Mouse (Mus musculus): ENCODE data around the gene Foxj1.

Gene Foxj1

GRCm38 (mm10) chr11:116342069-116342791 is 7.0 kb upstream of the Foxj1 start:
- DNase-seq (ENCODE audit: low spot score): no peak

DNA sequence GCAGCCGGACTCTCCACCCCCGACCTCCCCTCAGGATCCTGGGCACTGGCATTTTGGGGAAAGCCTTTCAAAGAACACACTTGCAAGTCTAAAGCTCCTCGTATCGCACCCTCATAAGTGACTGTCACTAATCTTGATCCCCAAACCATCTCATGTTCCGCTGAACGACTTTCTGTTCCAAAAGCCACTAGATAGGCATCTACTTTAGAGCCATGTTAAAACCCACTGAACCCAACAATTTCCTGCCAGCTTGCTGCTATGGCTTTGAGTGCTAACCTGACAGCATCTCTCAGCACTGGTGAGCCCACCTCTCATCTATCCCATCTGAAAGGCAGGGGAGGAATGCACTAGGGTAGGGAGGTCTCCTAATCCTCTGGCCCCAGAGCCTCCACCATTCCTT is 2.3 kb upstream of the Foxj1 start:
- no peak for DNase-seq (ENCODE audit: low spot score)

- DNase-seq (ENCODE audit: low spot score): no peak
Measured at GRCm38 (mm10) chr11:116337000-116337399, 1.8 kb upstream of the Foxj1 start.

- DNase-seq (ENCODE audit: low spot score): no peak
Measured at GRCm38 (mm10) chr11:116336393-116336792, 1.2 kb upstream of the Foxj1 start.

DNA sequence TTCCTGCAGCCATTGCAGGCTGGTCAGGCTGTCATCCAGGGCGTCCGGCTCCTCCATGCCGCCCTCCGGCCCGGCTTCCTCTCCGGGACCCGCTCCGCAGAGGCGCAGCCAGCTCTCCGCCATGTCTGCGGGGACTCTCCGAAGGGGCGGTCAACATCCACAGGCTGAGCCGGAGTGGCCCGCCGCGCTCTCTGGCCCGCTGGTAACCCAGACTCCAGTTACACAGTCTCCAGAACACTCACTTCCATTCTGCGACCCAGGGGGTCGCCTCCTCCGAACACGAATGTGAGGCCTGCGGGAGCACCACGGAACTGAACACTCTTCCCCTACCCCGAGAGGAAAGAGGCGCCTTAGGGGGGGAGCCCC is 799 bp downstream of the Foxj1 start:
- DNase-seq (ENCODE audit: low spot score): no peak

DNA sequence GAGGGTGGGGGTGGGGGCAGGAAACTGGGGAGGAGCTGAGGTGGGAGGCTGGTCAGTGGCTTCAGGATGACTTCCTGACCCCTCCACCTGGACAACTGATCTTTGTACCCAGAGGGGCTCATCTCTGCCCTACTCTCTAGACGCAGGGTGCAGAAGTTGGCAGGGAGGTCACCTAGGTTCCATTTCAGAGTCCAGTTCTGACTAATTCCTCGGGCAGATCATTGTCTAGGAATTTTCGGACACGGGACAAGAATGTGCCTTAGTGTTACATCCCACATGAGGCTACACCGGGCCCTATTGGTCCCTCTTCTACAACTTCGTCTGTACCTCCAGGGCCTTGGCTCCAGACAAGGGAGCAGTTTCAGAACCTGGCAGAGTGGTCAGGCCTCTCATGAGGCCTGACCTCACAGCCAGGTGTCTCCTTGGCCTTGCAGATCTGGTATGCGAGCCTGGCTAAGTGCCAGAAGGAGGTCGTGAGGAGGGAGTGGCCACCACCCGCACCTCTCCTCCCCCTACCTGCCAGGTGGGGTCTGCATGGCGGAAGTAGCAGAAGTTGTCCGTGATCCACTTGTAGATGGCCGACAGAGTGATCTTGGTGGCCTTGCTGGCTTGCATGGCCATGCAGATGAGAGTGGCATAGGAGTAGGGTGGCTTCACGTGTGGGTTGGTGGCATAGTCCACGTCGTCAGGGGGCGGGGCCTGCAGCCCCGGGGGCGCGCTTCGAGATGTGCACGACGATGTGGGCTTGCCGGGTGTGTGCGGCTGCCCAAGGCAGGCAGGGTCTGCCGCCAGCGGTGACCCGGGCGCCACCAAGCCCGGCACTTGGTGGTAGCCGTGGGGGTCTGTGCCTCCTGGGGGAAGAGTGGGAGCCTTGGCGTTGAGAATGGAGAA is 1.4 kb downstream of the Foxj1 start:
- no peak for DNase-seq (ENCODE audit: low spot score)

GRCm38 (mm10) chr11:116332983-116333270 is 2.3 kb downstream of the Foxj1 start:
- no peak for DNase-seq (ENCODE audit: low spot score)

DNA sequence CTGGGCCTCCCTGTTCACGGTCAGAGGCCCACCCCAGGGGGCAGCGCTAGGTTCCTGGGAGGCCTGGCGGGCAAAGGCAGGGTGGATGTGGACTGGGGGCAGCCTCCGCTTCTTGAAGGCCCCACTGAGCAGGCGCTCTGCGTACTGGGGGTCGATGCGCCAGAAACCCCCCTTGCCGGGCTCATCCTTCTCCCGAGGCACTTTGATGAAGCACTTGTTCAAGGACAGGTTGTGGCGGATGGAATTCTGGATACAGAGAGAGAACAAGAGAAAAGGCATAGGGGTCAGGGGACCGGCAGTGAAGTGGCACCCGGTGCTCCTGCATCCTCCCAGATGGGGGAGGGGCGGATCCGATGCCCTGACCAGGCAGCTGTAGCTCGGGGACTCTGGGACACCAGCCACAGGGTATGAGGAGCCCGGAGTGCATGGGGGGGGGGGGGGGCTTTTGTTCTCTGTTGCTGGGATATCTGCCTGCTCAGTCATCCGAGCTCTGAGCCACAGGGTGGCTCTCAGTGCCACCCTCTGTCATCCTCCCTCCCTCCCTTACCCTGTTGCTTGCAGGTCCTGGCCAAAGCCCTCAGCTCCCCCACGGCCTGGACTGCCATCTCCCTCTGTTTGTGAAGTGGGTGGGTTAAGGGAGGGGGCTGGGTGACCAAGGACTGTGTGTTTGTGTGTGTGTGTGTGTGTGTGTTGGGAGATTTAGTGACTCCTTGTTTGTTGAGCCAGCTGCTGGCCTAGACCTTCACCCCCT is 2.8 kb downstream of the Foxj1 start:
- DNase-seq (ENCODE audit: low spot score): no peak

- DNase-seq (ENCODE audit: low spot score): no peak
Measured at GRCm38 (mm10) chr11:116330211-116330518, 5.0 kb downstream of the Foxj1 start.

GRCm38 (mm10) chr11:116329314-116330210 is 5.6 kb downstream of the Foxj1 start:
- DNase-seq (ENCODE audit: low spot score): no peak

- peak; percentile 63 for DNase-seq (ENCODE audit: low spot score)
Measured at GRCm38 (mm10) chr11:116326963-116327603, 8.1 kb downstream of the Foxj1 start.

- DNase-seq (ENCODE audit: low spot score): peak; percentile 97
Measured at GRCm38 (mm10) chr11:116318719-116319659, 16.2 kb downstream of the Foxj1 start.

- no peak for DNase-seq (ENCODE audit: low spot score)
Measured at GRCm38 (mm10) chr11:116312359-116312758, 22.8 kb downstream of the Foxj1 start.

DNA sequence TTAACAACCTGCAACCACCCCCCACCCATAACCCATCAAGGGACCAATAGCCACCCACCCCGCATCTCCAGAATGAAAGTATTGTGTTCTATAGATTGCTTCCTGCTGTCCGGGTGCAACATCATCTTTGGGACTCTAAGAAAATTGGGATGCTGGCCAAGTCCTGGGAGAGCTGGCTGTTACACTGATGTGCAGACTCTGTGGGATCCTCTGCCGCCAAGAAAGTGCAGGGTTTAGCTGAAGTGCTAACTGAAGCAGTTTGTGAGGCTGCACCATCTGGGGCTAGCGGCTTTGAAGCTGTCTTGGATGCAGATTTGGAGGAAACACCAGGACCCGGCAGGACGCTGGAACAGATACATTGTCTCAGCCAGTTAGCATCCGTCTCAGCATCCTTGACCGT is 24.0 kb downstream of the Foxj1 start:
- no peak for DNase-seq (ENCODE audit: low spot score)

GRCm38 (mm10) chr11:116309601-116310000 is 25.6 kb downstream of the Foxj1 start:
- DNase-seq (ENCODE audit: low spot score): no peak

DNA sequence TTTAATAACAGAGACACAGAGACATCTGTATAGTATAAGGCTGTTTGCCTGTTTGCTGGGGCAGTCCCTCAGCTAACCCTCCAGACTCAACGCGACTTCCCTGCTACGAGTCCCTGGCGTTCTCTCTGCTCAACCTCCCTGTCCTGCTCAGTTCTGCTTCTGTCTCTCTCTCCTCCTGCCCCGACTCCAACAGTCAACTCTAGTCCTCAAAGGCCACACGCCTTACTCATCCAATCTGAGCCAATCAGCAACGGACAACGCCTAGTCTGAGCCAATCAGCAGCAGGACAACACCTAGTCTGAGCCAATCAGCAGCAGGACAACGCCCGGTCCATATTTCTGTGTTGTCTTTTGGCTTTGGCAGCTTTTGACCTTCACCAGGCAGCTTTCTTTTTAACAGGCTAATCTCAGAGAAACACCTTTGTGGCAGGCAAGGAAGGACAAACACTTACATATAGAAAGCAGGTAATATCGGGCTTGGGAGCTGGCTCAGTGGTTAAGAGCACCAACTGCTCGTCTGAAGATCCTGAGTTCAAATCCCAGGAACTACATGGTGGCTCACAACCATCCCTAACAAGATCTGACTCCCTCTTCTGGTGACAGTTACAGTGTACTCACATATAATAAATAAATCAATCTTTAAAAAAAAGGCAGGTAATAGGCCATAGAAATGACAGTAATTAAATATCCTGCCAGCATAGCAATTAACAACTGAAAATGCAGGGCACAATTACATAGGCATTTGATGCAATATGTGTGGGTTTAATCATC is 27.3 kb downstream of the Foxj1 start:
- DNase-seq (ENCODE audit: low spot score): no peak

DNA sequence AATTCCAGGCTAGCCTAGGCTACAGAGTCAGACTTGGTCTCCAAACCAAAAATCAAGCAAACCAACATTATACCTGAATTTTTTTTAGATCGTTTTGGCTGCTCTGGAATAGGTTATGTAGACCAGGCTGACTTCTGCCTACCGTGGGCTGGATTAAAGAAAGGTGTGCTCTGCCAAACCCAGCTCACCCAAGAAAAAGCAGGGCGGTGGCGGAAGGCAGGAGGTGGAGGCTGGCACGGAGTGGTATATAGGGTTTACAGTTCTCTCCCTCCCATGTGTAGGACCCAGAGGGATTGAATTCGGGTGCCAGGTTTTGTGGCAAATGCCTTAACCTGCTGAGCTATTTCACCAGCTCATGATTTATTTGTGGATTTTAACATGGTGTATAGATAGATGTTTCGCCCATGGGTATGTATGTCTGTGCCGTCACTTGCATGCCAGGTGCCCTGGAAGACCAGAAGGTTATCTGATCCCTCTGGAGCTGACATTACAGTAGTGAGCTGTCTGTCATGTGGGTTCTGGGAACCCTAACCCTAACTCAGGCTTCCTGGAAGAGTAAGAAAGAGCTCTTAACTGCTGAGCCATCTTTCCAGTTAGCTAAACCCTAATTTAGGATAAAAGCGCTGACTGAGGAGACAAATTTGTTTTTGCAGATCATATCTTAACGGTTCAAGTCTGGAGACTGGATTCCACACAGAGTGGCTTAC is 28.0 kb downstream of the Foxj1 start, which contains the start of gene Exoc7:
Gene Exoc7, minus strand, starts transcription at position 215 of the 707 bp plus-strand sequence.
- DNase-seq (ENCODE audit: low spot score): no peak

DNA sequence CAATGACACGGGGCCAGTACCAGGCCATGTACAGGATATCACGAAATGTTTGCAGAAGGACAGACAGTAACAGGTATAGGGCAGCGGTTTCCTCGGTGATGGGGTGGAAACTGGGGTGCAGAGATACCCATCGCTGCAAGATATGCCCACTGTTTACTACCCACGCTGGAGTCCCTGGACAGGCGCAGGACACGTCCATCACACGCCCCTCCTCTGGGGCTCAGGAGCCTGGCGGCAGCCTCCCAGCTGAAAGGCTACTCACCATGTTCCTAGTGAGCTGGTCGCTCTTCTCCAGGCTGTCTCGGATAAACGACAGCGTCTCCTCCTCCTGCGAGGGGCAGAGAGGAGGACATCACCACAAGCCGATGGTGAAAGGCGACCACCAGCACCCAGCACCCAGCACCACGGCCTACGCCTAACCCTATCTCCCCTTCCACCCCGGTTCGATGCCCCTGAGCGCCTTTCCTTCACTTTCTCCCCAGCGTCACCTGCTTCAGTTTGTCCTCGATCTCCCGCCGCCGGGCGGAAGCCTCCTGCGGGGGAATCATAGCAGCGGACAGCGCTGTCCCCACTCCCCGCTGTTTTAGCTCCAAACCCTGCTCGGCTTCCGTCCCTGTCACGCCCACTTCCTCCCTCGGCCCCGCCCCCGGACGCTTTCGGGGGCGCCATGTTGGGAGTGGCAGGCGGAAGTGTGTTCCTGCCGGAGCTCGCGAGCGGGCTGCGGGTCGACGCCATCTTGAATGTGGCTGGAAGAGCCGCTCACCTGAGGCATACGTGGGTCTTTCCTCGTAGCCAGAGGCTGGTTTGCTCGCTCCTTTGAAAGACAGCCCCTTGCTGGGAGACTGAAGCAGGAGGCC is 28.8 kb downstream of the Foxj1 start:
- DNase-seq (ENCODE audit: low spot score): peak; percentile 89

Data from urinary bladder, postnatal 25 days (tissue).